8 mouse cellular contexts compared by ENCODE assay signal in the genomic region with DNA sequence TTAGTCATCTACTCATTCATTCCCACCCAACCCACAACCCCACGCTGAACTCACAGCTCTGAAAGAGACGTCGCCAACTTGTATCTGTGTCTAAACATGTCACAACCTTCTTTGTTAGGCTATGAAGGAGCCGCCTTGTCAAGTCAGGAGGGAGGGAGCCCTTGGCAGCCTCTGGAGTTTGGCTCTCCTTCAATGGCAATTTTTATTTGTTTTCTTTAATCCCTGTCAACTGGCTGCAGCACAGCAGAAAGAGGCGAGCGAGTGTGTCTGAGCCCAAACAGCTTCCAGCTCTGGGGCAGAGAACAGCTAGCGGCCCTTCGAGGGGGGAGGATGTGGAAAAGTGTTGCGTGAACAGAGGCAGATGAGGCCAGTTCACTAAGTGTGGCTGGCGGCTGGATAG. TPM values are rescaled to one million over a fixed set of nuclear protein-coding genes. Genes with fewer than 3 reads are reported as not detected.
DNase-seq lines count a peak whose midpoint lies in the region; ATAC-seq lines count a peak whose summit lies in the region.

No protein-coding gene starts in this region.

- H3K27me3 ChIP-seq in midbrain, embryonic 12.5 days: no peaks in the 10 kb centered on the region
- H3K27me3 ChIP-seq in midbrain, embryonic 10.5 days (ENCODE audit: low read depth, poor library complexity, severe bottlenecking): no peaks in the 10 kb centered on the region; the same call in 1 of the 2 replicates
- H3K27me3 ChIP-seq in heart, embryonic 16.5 days (ENCODE audit: control insufficient read depth, insufficient read depth, low read length): no peaks in the 10 kb centered on the region

- no peak overlapping the region for H3K9ac ChIP-seq in midbrain, embryonic 12.5 days (replicated peaks)
- no peak overlapping the region for H3K9ac ChIP-seq in heart, embryonic 16.5 days (ENCODE audit: low read length)

- H3K9me3 ChIP-seq in midbrain, embryonic 12.5 days: no peaks in the 10 kb centered on the region
- H3K9me3 ChIP-seq in midbrain, embryonic 10.5 days (replicated peaks): no peaks in the 10 kb centered on the region
- no peaks in the 10 kb centered on the region for H3K9me3 ChIP-seq in heart, embryonic 16.5 days (replicated peaks; ENCODE audit: control insufficient read depth, low read length)

- peak overlapping the region; percentile 46; the same call in 1 of the 2 replicates for H3K27ac ChIP-seq in midbrain, embryonic 12.5 days (replicated peaks)
- H3K27ac ChIP-seq in midbrain, embryonic 10.5 days (replicated peaks): no peak overlapping the region
- peak overlapping the region; percentile 12; the same call in 1 of the 2 replicates for H3K27ac ChIP-seq in heart, embryonic 16.5 days (ENCODE audit: low read length)

- no peak overlapping the region for H3K4me3 ChIP-seq in midbrain, embryonic 12.5 days
- H3K4me3 ChIP-seq in midbrain, embryonic 10.5 days: no peak overlapping the region
- H3K4me3 ChIP-seq in heart, embryonic 16.5 days (ENCODE audit: low read length): no peak overlapping the region

- ATAC-seq in midbrain, embryonic 12.5 days (ENCODE audit: low FRiP score, low read depth): peak; percentile 47; the same call in 1 of the 2 replicates
- ATAC-seq in heart, embryonic 16.5 days (replicated peaks; ENCODE audit: extremely low read depth, insufficient read depth, low FRiP score): peak; percentile 15; the same call in 1 of the 2 replicates

- H3K4me1 ChIP-seq in midbrain, embryonic 12.5 days: peaks cover 29% of the 10 kb centered on the region
- H3K4me1 ChIP-seq in midbrain, embryonic 10.5 days: peaks cover 34% of the 10 kb centered on the region
- peaks cover 27% of the 10 kb centered on the region for H3K4me1 ChIP-seq in heart, embryonic 16.5 days (ENCODE audit: control insufficient read depth, insufficient read depth, low read length)

- H3K36me3 ChIP-seq in midbrain, embryonic 12.5 days: no peaks in the 10 kb centered on the region
- H3K36me3 ChIP-seq in midbrain, embryonic 10.5 days: peaks cover 12% of the 10 kb centered on the region
- no peaks in the 10 kb centered on the region for H3K36me3 ChIP-seq in heart, embryonic 16.5 days (ENCODE audit: control insufficient read depth, insufficient read depth)

- WGBS in midbrain, embryonic 12.5 days: 37% methylated on average over 10 of the region's 10 CpGs
- 67% methylated on average over 10 of the region's 10 CpGs for WGBS in midbrain, embryonic 10.5 days
- 30% methylated on average over 10 of the region's 10 CpGs for WGBS in heart, embryonic 16.5 days

- no peak for DNase-seq in midbrain, embryonic 10.5 days (ENCODE audit: low spot score)
- DNase-seq in fibroblast of lung, adult 2 months (ENCODE audit: low read depth): peak; percentile 94
- DNase-seq in layer of hippocampus, adult 11-12 months (ENCODE audit: low spot score): peak; percentile 82
- peak; percentile 75 to 83 for DNase-seq in lung, adult 18-20 months
- DNase-seq in right cerebral cortex, postnatal 4 days: peak; percentile 32
- no peak for DNase-seq in thymus, postnatal 0 days (ENCODE audit: low spot score)

- H3K4me2 ChIP-seq in midbrain, embryonic 12.5 days (replicated peaks): no peak overlapping the region
- no peak overlapping the region for H3K4me2 ChIP-seq in heart, embryonic 16.5 days (ENCODE audit: low read depth, low read length)

RNA-seq across cellular contexts. Expression of gene Agpat4, which starts 50.0 kb away (rescaled TPM):
- polyA plus RNA-seq in midbrain, embryonic 12.5 days (2016; fragmentation: Nextera tagmentation; extraction: Ambion mirVana): 42.4 and 43.7 TPM in 2 replicates
- 43.4 and 43.7 TPM in 2 replicates for polyA plus RNA-seq in midbrain, embryonic 10.5 days (2016; fragmentation: Nextera tagmentation; extraction: Ambion mirVana)
- 15.3 and 16.8 TPM in 2 replicates for polyA plus RNA-seq in heart, embryonic 16.5 days (2015; fragmentation: Nextera tagmentation; extraction: Ambion mirVana)
- polyA plus RNA-seq in thymus, postnatal 0 days (2015; fragmentation: Nextera tagmentation; extraction: Ambion mirVana): 7.7 and 11.1 TPM in 2 replicates

Comparison
In these comparisons a context has a peak if more than half of its experiments do, and no peak if none do; other contexts are left out.
1. DNase-seq: peak in fibroblast of lung, adult 2 months (single experiment), layer of hippocampus, adult 11-12 months (single experiment), lung, adult 18-20 months (2 of 2) and right cerebral cortex, postnatal 4 days (single experiment); none in midbrain, embryonic 10.5 days (single experiment) and thymus, postnatal 0 days (single experiment).